Mouse (Mus musculus): ENCODE measurements around the gene Gng7. TPM values are rescaled to one million over a fixed set of nuclear protein-coding genes. Genes with fewer than 3 reads are reported as not detected.

Gene Gng7
- polyA plus RNA-seq, 1 experiment from 2014 or later, result 5.7 TPM

DNA sequence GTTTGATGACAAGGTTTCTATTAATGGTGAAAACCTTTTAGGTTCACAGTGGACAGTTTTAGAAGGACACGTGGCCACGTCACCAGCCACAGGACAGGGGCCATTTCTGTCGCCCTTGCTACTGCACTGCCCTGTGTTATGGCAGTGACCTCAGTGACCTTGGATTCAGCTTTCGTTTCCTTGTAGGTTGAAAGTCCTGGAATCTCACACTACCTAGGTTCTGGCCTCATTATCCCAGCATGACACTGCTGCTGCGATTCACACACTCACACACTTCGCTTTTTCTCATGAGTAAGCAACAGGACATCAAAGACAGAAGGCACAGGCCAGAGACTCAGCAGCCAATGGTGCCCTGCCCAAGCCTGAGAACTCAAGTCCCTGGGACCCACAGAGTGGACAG, 57.8 kb downstream of the Gng7 start:
- no peak overlapping the region for H3K27ac ChIP-seq (ENCODE audit: low read length)
- H3K4me2 ChIP-seq (ENCODE audit: low read depth, low read length), result no peak overlapping the region
- ATAC-seq (ENCODE audit: low read depth), result no peak
- H3K36me3 ChIP-seq (ENCODE audit: control insufficient read depth, insufficient read depth, low read length), result no peaks in the 10 kb centered on the region
- no peak overlapping the region for H3K9ac ChIP-seq (ENCODE audit: low read length)
- H3K4me1 ChIP-seq (replicated peaks; ENCODE audit: control insufficient read depth, insufficient read depth, low read length), result peaks cover 27% of the 10 kb centered on the region
- no peak overlapping the region for H3K4me3 ChIP-seq (ENCODE audit: low read length)
- WGBS, result 83% methylated on average over 6 of the region's 6 CpGs
- H3K9me3 ChIP-seq (ENCODE audit: control insufficient read depth, low read length), result no peaks in the 10 kb centered on the region
- no peaks in the 10 kb centered on the region for H3K27me3 ChIP-seq (ENCODE audit: control insufficient read depth, insufficient read depth, low read depth, low read length)

DNA sequence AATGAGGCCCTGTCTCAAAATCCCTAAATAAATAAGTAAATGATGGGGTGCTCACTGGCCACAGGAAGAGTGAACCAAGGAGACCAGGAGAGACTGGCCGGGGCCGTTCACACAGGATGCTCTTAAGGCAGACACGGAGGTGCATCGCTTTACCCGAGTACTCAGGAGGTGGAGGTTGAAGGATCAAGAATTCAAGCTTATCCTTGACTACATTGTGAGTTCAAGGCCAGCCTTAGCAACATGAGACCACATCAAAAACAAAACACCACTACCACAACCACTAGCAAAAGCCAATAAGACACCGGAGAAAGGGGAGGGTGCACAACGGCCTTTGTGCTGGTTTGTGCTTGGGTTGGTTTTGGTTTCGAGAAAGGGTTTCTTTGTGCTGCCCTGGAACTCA, 58.4 kb downstream of the Gng7 start:
- 92% methylated on average over 8 of the region's 8 CpGs for WGBS
- no peak overlapping the region for H3K27ac ChIP-seq (ENCODE audit: low read length)

DNA sequence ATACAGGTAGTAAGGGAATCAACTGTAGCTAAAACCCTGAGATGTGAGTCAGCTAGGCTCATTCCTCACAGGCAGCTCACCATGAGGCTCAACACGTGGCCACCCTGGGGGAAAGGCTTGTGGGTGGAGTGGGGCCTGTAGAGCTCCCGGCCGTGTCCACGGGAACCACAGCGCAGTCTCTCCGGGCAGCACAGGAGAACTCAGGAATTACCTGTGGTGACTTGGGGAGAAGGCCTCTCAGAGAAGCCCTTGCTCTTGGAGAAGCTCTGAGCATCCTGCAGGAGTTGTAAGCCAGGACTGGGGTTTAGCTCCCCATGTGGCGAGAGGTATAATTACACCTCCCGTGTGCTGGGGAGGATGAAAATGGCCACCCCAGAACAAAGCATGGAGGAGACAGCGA, 59.2 kb downstream of the Gng7 start:
- peak; percentile 39; the same call in 1 of the 2 replicates for ATAC-seq (ENCODE audit: low read depth)
- Histone ChIP-seq H3K4me3 (ENCODE audit: low read length) (no peak overlapping the region), H3K9me3 (ENCODE audit: control insufficient read depth, low read length) (no peaks in the 10 kb centered on the region), H3K27me3 (ENCODE audit: control insufficient read depth, insufficient read depth, low read depth, low read length) (no peaks in the 10 kb centered on the region), H3K4me2 (ENCODE audit: low read depth, low read length) (no peak overlapping the region), H3K36me3 (ENCODE audit: control insufficient read depth, insufficient read depth, low read length) (no peaks in the 10 kb centered on the region), H3K4me1 (replicated peaks; ENCODE audit: control insufficient read depth, insufficient read depth, low read length) (peaks cover 14% of the 10 kb centered on the region), H3K27ac (ENCODE audit: low read length) (peak overlapping the region; percentile 2; the same call in 1 of the 2 replicates), H3K9ac (ENCODE audit: low read length) (no peak overlapping the region)
- WGBS, result 26% methylated on average over 9 of the region's 9 CpGs

More for the DNA sequence above, 58.4 kb downstream of the Gng7 start:
- Histone ChIP-seq H3K4me3 (ENCODE audit: low read length) (no peak overlapping the region), H3K9me3 (ENCODE audit: control insufficient read depth, low read length) (no peaks in the 10 kb centered on the region), H3K4me1 (replicated peaks; ENCODE audit: control insufficient read depth, insufficient read depth, low read length) (peaks cover 22% of the 10 kb centered on the region), H3K9ac (ENCODE audit: low read length) (no peak overlapping the region), H3K36me3 (ENCODE audit: control insufficient read depth, insufficient read depth, low read length) (no peaks in the 10 kb centered on the region), H3K4me2 (ENCODE audit: low read depth, low read length) (no peak overlapping the region), H3K27me3 (ENCODE audit: control insufficient read depth, insufficient read depth, low read depth, low read length) (no peaks in the 10 kb centered on the region)
- ATAC-seq (ENCODE audit: low read depth), result no peak

DNA sequence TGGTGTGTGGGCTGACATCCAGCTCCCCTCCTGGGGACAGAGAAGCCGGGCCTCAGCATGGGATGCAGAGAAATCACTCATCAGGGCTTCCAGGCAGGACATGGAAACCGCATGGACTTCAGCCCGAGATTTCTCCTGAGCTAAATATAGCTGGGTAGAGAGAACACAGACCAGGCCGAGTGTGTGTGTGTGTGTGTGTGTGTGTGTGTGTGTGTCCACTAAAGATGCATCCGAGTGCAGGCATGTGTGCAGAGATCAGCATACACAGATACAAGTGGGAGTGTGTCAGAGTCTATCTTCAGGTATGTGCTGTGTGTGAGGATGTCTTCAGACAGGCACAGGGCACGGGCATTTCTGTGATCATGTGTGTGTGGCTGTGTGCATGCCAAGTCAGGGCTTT, 59.9 kb downstream of the Gng7 start:
- Histone ChIP-seq H3K36me3 (ENCODE audit: control insufficient read depth, insufficient read depth, low read length) (no peaks in the 10 kb centered on the region), H3K4me2 (ENCODE audit: low read depth, low read length) (no peak overlapping the region), H3K4me3 (ENCODE audit: low read length) (no peak overlapping the region), H3K9ac (ENCODE audit: low read length) (peak overlapping the region; percentile 24; the same call in 1 of the 2 replicates), H3K4me1 (replicated peaks; ENCODE audit: control insufficient read depth, insufficient read depth, low read length) (peaks cover 12% of the 10 kb centered on the region), H3K27ac (ENCODE audit: low read length) (peak overlapping the region; percentile 66), H3K27me3 (ENCODE audit: control insufficient read depth, insufficient read depth, low read depth, low read length) (no peaks in the 10 kb centered on the region), H3K9me3 (ENCODE audit: control insufficient read depth, low read length) (no peaks in the 10 kb centered on the region)
- peak; percentile 32 for ATAC-seq (ENCODE audit: low read depth)
- WGBS, result 35% methylated on average over 6 of the region's 6 CpGs

DNA sequence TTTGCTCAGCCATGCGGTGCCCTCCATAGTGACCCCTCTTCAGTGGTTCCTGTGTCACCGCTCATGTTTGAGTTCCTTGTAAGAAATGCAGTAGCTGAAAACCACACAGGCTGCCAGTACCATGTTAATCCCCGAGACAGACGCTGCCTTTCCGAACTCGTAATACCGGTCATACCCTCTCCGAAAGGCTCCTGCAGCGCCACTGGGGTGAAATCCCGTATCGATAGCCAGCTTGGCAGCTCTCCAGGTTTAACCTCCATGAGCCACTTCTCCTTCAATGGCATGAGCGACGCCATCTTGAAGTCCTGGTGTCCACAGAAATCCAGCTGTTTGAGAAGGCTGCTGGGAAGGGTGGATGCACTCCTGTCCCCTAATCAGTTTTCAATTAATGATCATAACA, 60.3 kb downstream of the Gng7 start:
- peaks cover 12% of the 10 kb centered on the region for H3K4me1 ChIP-seq (replicated peaks; ENCODE audit: control insufficient read depth, insufficient read depth, low read length)
- no peaks in the 10 kb centered on the region for H3K27me3 ChIP-seq (ENCODE audit: control insufficient read depth, insufficient read depth, low read depth, low read length)
- no peak overlapping the region for H3K4me3 ChIP-seq (ENCODE audit: low read length)
- H3K36me3 ChIP-seq (ENCODE audit: control insufficient read depth, insufficient read depth, low read length), result no peaks in the 10 kb centered on the region
- H3K9me3 ChIP-seq (ENCODE audit: control insufficient read depth, low read length), result no peaks in the 10 kb centered on the region
- H3K9ac ChIP-seq (ENCODE audit: low read length), result peak overlapping the region; percentile 24; the same call in 1 of the 2 replicates
- no peak overlapping the region for H3K4me2 ChIP-seq (ENCODE audit: low read depth, low read length)
- WGBS, result 45% methylated on average over 13 of the region's 13 CpGs
- H3K27ac ChIP-seq (ENCODE audit: low read length), result peak overlapping the region; percentile 66
- ATAC-seq (ENCODE audit: low read depth), result no peak

DNA sequence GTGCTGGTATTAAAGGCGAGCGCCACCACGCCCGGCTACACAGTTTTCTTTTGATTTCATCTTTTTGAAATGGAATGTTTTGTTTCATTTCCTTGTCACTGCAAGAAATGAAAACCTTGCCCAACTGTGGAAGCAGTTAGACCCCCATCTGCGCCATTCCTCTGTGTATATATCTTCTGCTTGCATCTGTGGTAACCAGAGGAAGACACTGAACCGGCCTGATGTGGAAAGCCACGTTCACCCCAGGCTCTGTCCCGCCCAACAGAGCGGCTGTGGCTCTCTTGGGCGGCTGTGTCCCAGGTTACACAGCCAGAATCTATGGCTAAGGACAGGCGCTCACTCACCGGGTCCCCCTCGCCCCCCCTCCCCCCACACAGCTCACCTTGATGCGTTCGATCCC, 62.3 kb downstream of the Gng7 start:
- no peak overlapping the region for H3K27ac ChIP-seq (ENCODE audit: low read length)
- H3K9me3 ChIP-seq (ENCODE audit: control insufficient read depth, low read length), result no peaks in the 10 kb centered on the region
- no peaks in the 10 kb centered on the region for H3K36me3 ChIP-seq (ENCODE audit: control insufficient read depth, insufficient read depth, low read length)
- H3K4me1 ChIP-seq (replicated peaks; ENCODE audit: control insufficient read depth, insufficient read depth, low read length), result peaks cover 24% of the 10 kb centered on the region
- H3K9ac ChIP-seq (ENCODE audit: low read length), result no peak overlapping the region
- no peaks in the 10 kb centered on the region for H3K27me3 ChIP-seq (ENCODE audit: control insufficient read depth, insufficient read depth, low read depth, low read length)
- no peak overlapping the region for H3K4me2 ChIP-seq (ENCODE audit: low read depth, low read length)
- H3K4me3 ChIP-seq (ENCODE audit: low read length), result no peak overlapping the region
- no peak for ATAC-seq (ENCODE audit: low read depth)
- WGBS, result 69% methylated on average over 14 of the region's 15 CpGs

DNA sequence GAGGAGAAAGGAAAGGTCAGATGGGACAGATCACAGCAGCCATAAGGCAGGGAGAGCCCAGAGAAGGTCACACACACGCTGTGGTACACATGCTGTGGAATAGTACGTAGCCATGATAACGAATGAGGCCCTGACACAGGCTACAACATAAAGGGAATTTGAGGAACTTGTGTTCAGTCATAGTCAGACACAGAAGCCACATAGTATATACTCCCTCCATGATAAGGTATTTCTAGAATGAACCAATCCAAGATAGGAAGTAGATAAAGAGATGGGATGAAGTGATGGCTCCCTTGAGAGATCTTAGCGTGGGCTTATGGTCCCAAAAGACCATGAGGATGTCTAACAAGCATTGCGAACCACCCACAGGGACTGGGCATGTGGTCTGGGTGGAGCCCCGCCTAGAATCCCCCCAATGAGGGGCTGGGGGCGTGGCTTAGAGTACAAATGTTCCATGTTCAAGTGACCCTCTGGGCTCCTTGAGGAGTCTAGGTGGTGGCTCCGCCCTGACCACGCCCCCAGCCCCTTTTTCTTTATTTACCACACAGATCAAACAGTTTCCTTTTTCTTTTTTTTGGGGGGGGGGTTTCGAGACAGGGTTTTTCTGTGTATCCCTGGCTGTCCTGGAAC, 62.9 kb downstream of the Gng7 start:
- Histone ChIP-seq H3K4me2 (ENCODE audit: low read depth, low read length) (no peak overlapping the region), H3K27ac (ENCODE audit: low read length) (no peak overlapping the region), H3K27me3 (ENCODE audit: control insufficient read depth, insufficient read depth, low read depth, low read length) (no peaks in the 10 kb centered on the region), H3K4me1 (replicated peaks; ENCODE audit: control insufficient read depth, insufficient read depth, low read length) (peaks cover 29% of the 10 kb centered on the region), H3K4me3 (ENCODE audit: low read length) (no peak overlapping the region), H3K9me3 (ENCODE audit: control insufficient read depth, low read length) (no peaks in the 10 kb centered on the region), H3K36me3 (ENCODE audit: control insufficient read depth, insufficient read depth, low read length) (no peaks in the 10 kb centered on the region), H3K9ac (ENCODE audit: low read length) (no peak overlapping the region)
- ATAC-seq (ENCODE audit: low read depth), result no peak
- 70% methylated on average over 10 of the region's 10 CpGs for WGBS

DNA sequence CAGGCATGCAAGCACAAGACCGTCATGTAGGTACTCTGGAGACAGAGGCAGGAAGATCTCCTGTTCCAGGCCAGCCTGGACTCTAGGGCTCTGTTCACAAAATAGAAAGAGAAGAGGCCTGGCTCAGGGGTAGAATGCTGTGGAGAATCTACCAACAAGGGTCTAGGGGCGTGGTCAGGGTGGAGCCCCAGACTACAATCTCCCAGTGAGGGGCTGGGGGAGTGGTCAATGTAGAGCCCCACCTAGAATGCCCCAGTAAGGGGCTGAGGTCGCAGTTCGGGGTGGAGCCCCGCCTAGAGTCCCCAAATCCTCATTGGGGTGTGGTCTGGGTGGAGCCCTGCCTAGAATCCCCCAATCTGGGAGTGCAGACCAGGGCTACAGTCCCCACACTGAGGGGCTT, 64.4 kb downstream of the Gng7 start:
- no peaks in the 10 kb centered on the region for H3K27me3 ChIP-seq (ENCODE audit: control insufficient read depth, insufficient read depth, low read depth, low read length)
- H3K9ac ChIP-seq (ENCODE audit: low read length), result no peak overlapping the region
- ATAC-seq (ENCODE audit: low read depth), result no peak
- H3K4me2 ChIP-seq (ENCODE audit: low read depth, low read length), result no peak overlapping the region
- no peak overlapping the region for H3K27ac ChIP-seq (ENCODE audit: low read length)
- no peaks in the 10 kb centered on the region for H3K9me3 ChIP-seq (ENCODE audit: control insufficient read depth, low read length)
- H3K4me3 ChIP-seq (ENCODE audit: low read length), result no peak overlapping the region
- peaks cover 29% of the 10 kb centered on the region for H3K4me1 ChIP-seq (replicated peaks; ENCODE audit: control insufficient read depth, insufficient read depth, low read length)
- 37% methylated on average over 5 of the region's 5 CpGs for WGBS
- H3K36me3 ChIP-seq (ENCODE audit: control insufficient read depth, insufficient read depth, low read length), result no peaks in the 10 kb centered on the region

DNA sequence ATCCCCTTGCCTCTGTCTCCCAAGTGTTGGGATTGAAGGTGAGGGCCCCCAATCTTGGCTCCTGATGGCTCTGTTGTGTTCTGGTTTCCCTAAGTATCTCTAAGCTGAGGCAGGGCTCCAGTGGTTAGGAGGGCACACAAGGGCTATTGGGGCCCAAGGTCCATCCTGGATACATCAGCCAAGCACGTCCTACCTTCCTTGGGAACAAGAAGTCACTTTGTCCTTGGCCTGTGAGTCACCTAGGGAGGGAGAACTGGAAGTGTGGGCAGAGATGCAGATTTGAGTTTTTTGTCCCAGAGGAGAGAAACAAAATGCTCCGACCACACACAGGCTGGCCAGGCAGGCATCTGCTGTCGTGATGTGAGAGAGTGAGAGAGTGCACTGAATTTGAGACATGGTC, 65.7 kb downstream of the Gng7 start:
- no peak overlapping the region for H3K4me2 ChIP-seq (ENCODE audit: low read depth, low read length)
- no peak overlapping the region; the same call in 1 of the 2 replicates for H3K27ac ChIP-seq (ENCODE audit: low read length)
- H3K36me3 ChIP-seq (ENCODE audit: control insufficient read depth, insufficient read depth, low read length), result no peaks in the 10 kb centered on the region
- no peak for ATAC-seq (ENCODE audit: low read depth)
- no peaks in the 10 kb centered on the region for H3K9me3 ChIP-seq (ENCODE audit: control insufficient read depth, low read length)
- H3K9ac ChIP-seq (ENCODE audit: low read length), result no peak overlapping the region
- H3K4me1 ChIP-seq (replicated peaks; ENCODE audit: control insufficient read depth, insufficient read depth, low read length), result peaks cover 20% of the 10 kb centered on the region
- no peak overlapping the region for H3K4me3 ChIP-seq (ENCODE audit: low read length)
- 69% methylated on average over 3 of the region's 3 CpGs for WGBS
- no peaks in the 10 kb centered on the region for H3K27me3 ChIP-seq (ENCODE audit: control insufficient read depth, insufficient read depth, low read depth, low read length)

DNA sequence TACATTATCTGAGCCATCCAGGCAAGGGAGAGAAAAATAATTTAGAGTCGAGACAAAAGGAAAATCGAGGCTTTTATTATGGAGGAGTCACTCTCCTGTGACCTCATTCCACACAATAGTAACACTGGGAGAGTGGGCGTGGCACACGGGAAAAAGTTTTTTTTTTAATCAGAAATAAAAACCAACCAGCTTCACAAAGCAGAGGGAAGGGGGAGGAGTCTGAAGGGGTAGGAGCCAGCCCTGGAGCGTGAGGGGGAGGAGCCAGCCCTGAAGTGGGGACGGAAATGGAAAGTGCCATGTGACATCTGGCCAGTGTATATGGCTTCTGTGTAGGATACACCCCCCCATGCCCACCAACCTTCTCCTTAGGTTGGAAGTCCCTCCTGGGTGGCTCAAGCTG, 66.2 kb downstream of the Gng7 start:
- ATAC-seq (ENCODE audit: low read depth), result peak; percentile 73
- no peaks in the 10 kb centered on the region for H3K9me3 ChIP-seq (ENCODE audit: control insufficient read depth, low read length)
- H3K4me3 ChIP-seq (ENCODE audit: low read length), result no peak overlapping the region
- peaks cover 20% of the 10 kb centered on the region for H3K4me1 ChIP-seq (replicated peaks; ENCODE audit: control insufficient read depth, insufficient read depth, low read length)
- H3K9ac ChIP-seq (ENCODE audit: low read length), result no peak overlapping the region
- H3K4me2 ChIP-seq (ENCODE audit: low read depth, low read length), result no peak overlapping the region
- H3K27ac ChIP-seq (ENCODE audit: low read length), result peak overlapping the region; percentile 62
- H3K36me3 ChIP-seq (ENCODE audit: control insufficient read depth, insufficient read depth, low read length), result no peaks in the 10 kb centered on the region
- H3K27me3 ChIP-seq (ENCODE audit: control insufficient read depth, insufficient read depth, low read depth, low read length), result no peaks in the 10 kb centered on the region
- WGBS, result 20% methylated on average over 6 of the region's 6 CpGs

Data from lung, embryonic 16.5 days (tissue).